Mouse (Mus musculus) liver, embryonic 14 days (tissue): ENCODE results near the gene Fam161b. TPM values are rescaled to one million over a fixed set of nuclear protein-coding genes. Genes with fewer than 3 reads are reported as not detected.

Source experiments
- polyA plus RNA-seq: library from polyadenylated mRNA; depleted of rRNA; stranded (reverse); fragments of >200 nt; gene quantifications from 2 replicates; pipeline ENCODE4 v1.2.3, GENCODE M21; 2012; rRNA removed

Gene Fam161b
- 1.8 TPM in 2 replicates for polyA plus RNA-seq

GRCm38 (mm10) chr12:84361555-84362489, at the start of gene Fam161b, which contains the start of gene Coq6:
TSS of gene Fam161b (minus strand) at chr12:84361833.
TSS of gene Coq6 (plus strand) at chr12:84361657.

DNA sequence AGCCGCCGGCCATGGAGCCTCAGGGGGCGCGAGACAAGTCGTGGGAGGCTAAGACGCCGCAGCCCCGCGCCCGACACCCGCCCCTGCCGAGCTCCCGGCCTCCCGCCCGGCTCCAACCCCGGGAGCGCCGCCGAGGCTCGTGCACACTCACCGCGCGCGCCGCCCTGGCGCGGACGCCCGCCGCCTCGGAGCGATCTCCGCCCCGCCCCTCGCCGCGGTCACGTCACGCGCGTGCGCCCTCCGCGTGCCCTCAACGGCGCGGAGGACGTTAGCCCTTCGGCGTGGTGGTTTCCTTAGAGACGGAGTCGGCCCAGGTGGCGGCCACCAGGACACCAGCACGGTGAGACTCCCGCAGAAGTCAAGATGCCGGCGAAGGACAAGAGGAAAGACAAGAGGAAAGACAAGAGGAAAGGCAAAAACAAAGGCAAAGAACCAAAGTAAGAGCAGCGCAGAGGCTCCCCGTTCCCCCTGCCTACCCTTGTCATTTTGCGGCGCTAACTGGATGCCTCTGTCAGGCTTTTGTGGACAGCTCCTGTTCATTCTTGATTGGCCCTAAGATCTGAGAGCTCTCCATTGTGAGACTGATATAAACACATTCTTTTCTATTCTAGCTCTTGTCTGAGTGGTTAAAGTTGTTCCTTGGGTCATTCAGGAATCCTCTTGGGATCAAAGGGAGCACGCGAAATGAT, 47.3 kb upstream of the Fam161b start, which contains the start of the genes Entpd5 and Bbof1:
TSS of gene Entpd5 (minus strand) at position 211 of the 689 bp plus-strand sequence.
TSS of gene Bbof1 (plus strand) at position 253 of the 689 bp plus-strand sequence.

DNA sequence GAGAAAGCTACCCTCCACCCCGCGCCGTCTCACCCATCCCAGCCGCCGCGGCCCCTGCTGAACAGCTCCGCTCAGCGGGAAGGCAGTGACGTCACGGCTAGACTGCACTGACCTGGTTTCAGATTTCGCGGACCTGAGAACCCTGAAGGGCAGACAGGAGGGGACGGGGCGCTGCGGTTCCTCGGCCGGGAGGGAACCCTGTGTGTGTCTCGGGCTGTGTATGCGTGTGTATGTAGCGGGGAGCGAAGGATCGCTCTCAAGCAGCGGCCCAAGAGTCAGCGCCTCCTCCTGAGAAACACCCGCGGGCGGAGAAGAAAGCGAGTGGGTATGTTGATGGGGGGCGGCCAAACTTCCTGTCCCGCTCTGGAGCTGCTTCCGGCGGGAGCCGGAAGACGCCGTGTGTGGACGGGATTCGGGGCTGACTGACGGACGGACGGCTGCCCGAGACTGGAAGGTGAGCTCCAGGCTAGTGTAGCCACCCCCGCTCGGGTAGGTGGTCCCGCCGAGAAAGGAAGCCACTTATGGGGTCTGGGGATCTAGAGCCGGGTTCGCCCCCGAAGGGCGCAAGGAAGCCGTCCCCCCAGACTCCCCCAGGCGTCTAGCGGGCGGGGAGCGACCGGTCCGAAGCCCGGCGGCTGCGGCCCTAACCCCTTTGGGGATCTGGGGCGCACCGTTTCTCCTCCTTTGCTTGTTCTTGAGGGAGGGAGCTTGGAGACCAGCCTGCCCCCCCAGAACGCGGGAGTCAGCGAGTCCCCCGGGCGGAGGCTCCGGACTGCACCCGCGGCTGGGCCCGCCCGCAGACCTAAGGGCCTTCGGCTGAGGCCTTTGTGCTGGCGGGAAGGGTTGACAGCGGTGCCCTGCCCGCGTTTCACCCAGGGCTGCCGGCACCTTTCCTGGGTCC, 44.7 kb downstream of the Fam161b start, which contains the start of gene Zfp410:
TSS of gene Zfp410 (plus strand) at position 132 of the 901 bp plus-strand sequence.

Other genes with a start within 250 kb of the Fam161b start
- 0.40 and 0.42 TPM in 2 replicates for gene Dnal1, start 247.5 kb downstream of the Fam161b start, polyA plus RNA-seq
- gene Pnma1, start 213.3 kb downstream of the Fam161b start, polyA plus RNA-seq = 0.12 TPM in 2 replicates
- gene Elmsan1, start 143.0 kb downstream of the Fam161b start, polyA plus RNA-seq = 3.6 and 4.5 TPM in 2 replicates
- 13.1 and 14.9 TPM in 2 replicates for gene Ptgr2, start 76.6 kb downstream of the Fam161b start, polyA plus RNA-seq
- 22.3 and 26.6 TPM in 2 replicates for gene Zfp410, start 45.0 kb downstream of the Fam161b start, polyA plus RNA-seq
- gene Coq6, start 176 bp downstream of the Fam161b start, polyA plus RNA-seq = 17.9 and 20.9 TPM in 2 replicates
- 5.4 and 6.0 TPM in 2 replicates for gene Entpd5, start 47.2 kb upstream of the Fam161b start, polyA plus RNA-seq
- gene Bbof1, start 47.2 kb upstream of the Fam161b start, polyA plus RNA-seq = 0.37 and 0.49 TPM in 2 replicates
- gene Rnf113a2, start 55.4 kb upstream of the Fam161b start, polyA plus RNA-seq = 10.6 and 10.8 TPM in 2 replicates
- gene Aldh6a1, start 89.2 kb upstream of the Fam161b start, polyA plus RNA-seq = 10.8 and 12.3 TPM in 2 replicates
- 7.3 and 8.6 TPM in 2 replicates for gene Lin52, start 89.6 kb upstream of the Fam161b start, polyA plus RNA-seq
- gene Vsx2, start 207.9 kb upstream of the Fam161b start, polyA plus RNA-seq = not detected in 2 replicates